9 mouse cellular contexts compared by ENCODE assay signal in genomic region chr5:135707855-135708254, GRCm38 (mm10). TPM values are rescaled to one million over a fixed set of nuclear protein-coding genes. Genes with fewer than 3 reads are reported as not detected.
DNase-seq lines count a peak whose midpoint lies in the region; ATAC-seq and TF ChIP-seq lines count a peak whose summit lies in the region.
"Had no signal": no experiment of that assay in that cellular context is flagged by ENCODE, and none has a peak within 500 bp of the region (broad histone marks: within the 10 kb centered on the region; RNA-seq: fewer than 3 reads in every experiment).

No protein-coding gene starts in this region.

- no peak for TF ChIP-seq CTCF in MEL (IDR thresholded peaks at IDR 0.05 in 2 of 3, conservative IDR thresholded peaks at IDR 0.05 in 1 of 3; ENCODE audit: control insufficient read depth in 1 of 3, insufficient read depth in 1 of 3, low read depth in 2 of 3, low read length in 3 of 3, poor library complexity in 1 of 3, severe bottlenecking in 1 of 3)
- TF ChIP-seq CTCF in liver, postnatal 0 days (IDR thresholded peaks at IDR 0.05; ENCODE audit: low read depth), result no peak

- no peaks in the 10 kb centered on the region for H3K9me3 ChIP-seq in MEL (replicated peaks; ENCODE audit: insufficient read depth, low read length)
- H3K9me3 ChIP-seq in liver, postnatal 0 days (ENCODE audit: low read length), result no peaks in the 10 kb centered on the region
- H3K9me3 ChIP-seq in forebrain, embryonic 14.5 days (replicated peaks; ENCODE audit: control insufficient read depth, low read length), result no peaks in the 10 kb centered on the region
- H3K9me3 ChIP-seq: embryonic facial prominence, embryonic 15.5 days had no signal

- no peak overlapping the region for H3K4me2 ChIP-seq in liver, postnatal 0 days (ENCODE audit: low read depth, low read length)
- no peak overlapping the region for H3K4me2 ChIP-seq in forebrain, embryonic 14.5 days (ENCODE audit: low read length)
- H3K4me2 ChIP-seq: embryonic facial prominence, embryonic 15.5 days had no signal

- TF ChIP-seq EP300 in MEL (IDR thresholded peaks at IDR 0.05; ENCODE audit: low read depth in 1 of 2, low read length in 2 of 2), result peak in 1 of 2 experiments; percentile 10; a peak in 1 of 4 replicates
- TF ChIP-seq EP300 in liver, postnatal 0 days (IDR thresholded peaks at IDR 0.05; ENCODE audit: low read depth), result no peak

- no peaks in the 10 kb centered on the region; the same call in 1 of the 2 replicates for H3K79me2 ChIP-seq in MEL (ENCODE audit: control insufficient read depth, insufficient read depth, low read length, poor library complexity)

- H3K4me1 ChIP-seq in MEL (ENCODE audit: control insufficient read depth in 1 of 2, insufficient read depth in 2 of 2, low read length in 2 of 2), result peaks cover 17 to 44% of the 10 kb centered on the region in 2 experiments
- H3K4me1 ChIP-seq in liver, postnatal 0 days (ENCODE audit: insufficient read depth), result peaks cover 44% of the 10 kb centered on the region
- H3K4me1 ChIP-seq in forebrain, embryonic 14.5 days (ENCODE audit: control insufficient read depth, insufficient read depth, low read length), result no peaks in the 10 kb centered on the region

- peak; percentile 21; the same call in 1 of the 2 replicates for ATAC-seq in liver, postnatal 0 days
- ATAC-seq in forebrain, embryonic 14.5 days, result no peak

- 8% methylated on average over 1 of the region's 1 CpGs for WGBS in liver, postnatal 0 days (ENCODE audit: insufficient replicate concordance)
- WGBS in forebrain, embryonic 14.5 days, result 55% methylated on average over 1 of the region's 1 CpGs

- peak overlapping the region; percentile 36 for H3K27ac ChIP-seq in MEL (ENCODE audit: control insufficient read depth, low read depth, low read length)
- H3K27ac ChIP-seq in liver, postnatal 0 days (ENCODE audit: low read depth), result peak overlapping the region; percentile 13
- H3K27ac ChIP-seq in forebrain, embryonic 14.5 days (ENCODE audit: low read depth, low read length), result no peak overlapping the region
- H3K27ac ChIP-seq: embryonic facial prominence, embryonic 15.5 days had no signal

- peak; percentile 96 for DNase-seq in kidney, adult 11 months
- DNase-seq in kidney, postnatal 4 days, result no peak
- peak; percentile 81 for DNase-seq in MEL (ENCODE audit: low read depth, low spot score)
- peak; percentile 73 to 76 for DNase-seq in heart, adult 9 months (ENCODE audit: low spot score in 2 of 2)
- peak; percentile 22 for DNase-seq in liver, postnatal 0 days
- DNase-seq in forebrain, embryonic 14.5 days (ENCODE audit: low spot score), result no peak
- DNase-seq in right cerebral cortex, adult 2 months (ENCODE audit: low spot score in 2 of 2), result no peak
- DNase-seq in spleen, postnatal 4 days (ENCODE audit: low spot score in 2 of 2), result no peak

- TF ChIP-seq POLR2A in MEL (IDR thresholded peaks at IDR 0.05; ENCODE audit: control insufficient read depth in 1 of 2, insufficient read depth in 1 of 2, low read depth in 1 of 2, low read length in 2 of 2, poor library complexity in 1 of 2), result peak in 1 of 2 experiments; percentile 33; a peak in 1 of 4 replicates

- peaks cover 0 to 36% of the 10 kb centered on the region in 2 experiments; a peak in 2 of 4 replicates for H3K36me3 ChIP-seq in MEL (ENCODE audit: control insufficient read depth in 1 of 2, insufficient read depth in 2 of 2, low read length in 2 of 2)
- H3K36me3 ChIP-seq in liver, postnatal 0 days (replicated peaks; ENCODE audit: insufficient read depth, low read length), result peaks cover 17% of the 10 kb centered on the region
- H3K36me3 ChIP-seq in forebrain, embryonic 14.5 days (ENCODE audit: control insufficient read depth, insufficient read depth, low read length), result peaks cover 7% of the 10 kb centered on the region; the same call in 1 of the 2 replicates

- H3K4me3 ChIP-seq in MEL (ENCODE audit: control insufficient read depth in 1 of 2, insufficient read depth in 1 of 2, low read depth in 2 of 2, low read length in 2 of 2), result no peak overlapping the region
- H3K4me3 ChIP-seq in liver, postnatal 0 days (ENCODE audit: low read depth, low read length), result no peak overlapping the region
- no peak overlapping the region for H3K4me3 ChIP-seq in forebrain, embryonic 14.5 days (ENCODE audit: low read depth, low read length)
- H3K4me3 ChIP-seq: embryonic facial prominence, embryonic 15.5 days had no signal

- no peaks in the 10 kb centered on the region for H3K27me3 ChIP-seq in MEL (ENCODE audit: control insufficient read depth in 1 of 2, insufficient read depth in 2 of 2, low read length in 2 of 2)
- H3K27me3 ChIP-seq in liver, postnatal 0 days (ENCODE audit: insufficient read depth, low read length), result no peaks in the 10 kb centered on the region
- no peaks in the 10 kb centered on the region for H3K27me3 ChIP-seq in forebrain, embryonic 14.5 days (replicated peaks; ENCODE audit: control insufficient read depth, insufficient read depth, low read length)
- H3K27me3 ChIP-seq: embryonic facial prominence, embryonic 15.5 days had no signal

- no peak for TF ChIP-seq RAD21 in MEL (IDR thresholded peaks at IDR 0.05; ENCODE audit: low read depth, low read length)

- peak overlapping the region; percentile 8; the same call in 1 of the 2 replicates for H3K9ac ChIP-seq in MEL (ENCODE audit: control insufficient read depth, low read depth, low read length, poor library complexity, severe bottlenecking)
- no peak overlapping the region for H3K9ac ChIP-seq in liver, postnatal 0 days (replicated peaks)
- H3K9ac ChIP-seq in forebrain, embryonic 14.5 days (ENCODE audit: low read length), result no peak overlapping the region
- H3K9ac ChIP-seq: embryonic facial prominence, embryonic 15.5 days had no signal

TF ChIP-seq in MEL, 35 proteins besides CTCF, POLR2A, EP300 and RAD21:
- TF ChIP-seq MYB (IDR thresholded peaks at IDR 0.05; ENCODE audit: low read depth, low read length), result no peak
- TF ChIP-seq TAL1 (IDR thresholded peaks at IDR 0.05; ENCODE audit: low read length), result no peak
- no peak for TF ChIP-seq ZC3H11A (IDR thresholded peaks at IDR 0.05; ENCODE audit: low read depth, low read length)
- TF ChIP-seq NRF1 (IDR thresholded peaks at IDR 0.05; ENCODE audit: insufficient read depth, low read depth, low read length, poor library complexity, severe bottlenecking), result no peak
- no peak for TF ChIP-seq ZNF384 (IDR thresholded peaks at IDR 0.05; ENCODE audit: low read depth, low read length)
- no peak for TF ChIP-seq TCF12 (IDR thresholded peaks at IDR 0.05; ENCODE audit: low read depth, low read length)
- peak; percentile 46; the same call in 1 of the 2 replicates for TF ChIP-seq ETS1 (IDR thresholded peaks at IDR 0.05; ENCODE audit: low read depth, low read length)
- no peak for TF ChIP-seq E2F4 (IDR thresholded peaks at IDR 0.05; ENCODE audit: borderline replicate concordance, low read depth, low read length)
- no peak for TF ChIP-seq POLR2AphosphoS2 (IDR thresholded peaks at IDR 0.05; ENCODE audit: low read length)
- TF ChIP-seq BHLHE40 (IDR thresholded peaks at IDR 0.05; ENCODE audit: borderline replicate concordance, low read depth, low read length), result no peak
- TF ChIP-seq MEF2A (IDR thresholded peaks at IDR 0.05; ENCODE audit: extremely low read depth, insufficient replicate concordance, low read depth, low read length, poor library complexity, severe bottlenecking), result no peak
- TF ChIP-seq MYC (IDR thresholded peaks at IDR 0.05; ENCODE audit: low read depth, low read length), result peak; percentile 93
- TF ChIP-seq USF1 (IDR thresholded peaks at IDR 0.05; ENCODE audit: low read depth, low read length), result peak; percentile 62
- no peak for TF ChIP-seq HCFC1 (IDR thresholded peaks at IDR 0.05; ENCODE audit: low read depth, low read length)
- no peak for TF ChIP-seq GABPA (IDR thresholded peaks at IDR 0.05; ENCODE audit: low read depth, low read length)
- TF ChIP-seq MAX (IDR thresholded peaks at IDR 0.05; ENCODE audit: low read length), result peak; percentile 92
- TF ChIP-seq MAFK (IDR thresholded peaks at IDR 0.05; ENCODE audit: borderline replicate concordance, low read depth, low read length), result no peak
- no peak for TF ChIP-seq POLR2AphosphoS5 (IDR thresholded peaks at IDR 0.05; ENCODE audit: borderline replicate concordance, low read depth, low read length)
- TF ChIP-seq UBTF (IDR thresholded peaks at IDR 0.05; ENCODE audit: borderline replicate concordance, insufficient read depth, low read depth, low read length), result no peak
- no peak for TF ChIP-seq JUND (IDR thresholded peaks at IDR 0.05; ENCODE audit: low read depth, low read length)
- no peak for TF ChIP-seq MAZ (IDR thresholded peaks at IDR 0.05; ENCODE audit: low read depth, low read length)
- peak; percentile 92 for TF ChIP-seq MXI1 (IDR thresholded peaks at IDR 0.05; ENCODE audit: low read depth, low read length)
- no peak for TF ChIP-seq ELF1 (IDR thresholded peaks at IDR 0.05; ENCODE audit: low read depth, low read length)
- no peak for TF ChIP-seq RCOR1 (IDR thresholded peaks at IDR 0.05; ENCODE audit: low read depth, low read length)

RNA-seq across cellular contexts. Expression of gene Tmem120a, which starts 36.4 kb away (rescaled TPM):
- 19.6 and 20.2 TPM in 2 replicates for total RNA-seq in MEL (2012; rRNA removed)
- 10 to 100 TPM in 1 of 2 experiments, not detected in 1; 38.8 TPM for polyA plus RNA-seq in MEL (2012; ENCODE audit: insufficient read depth in 1 of 2, insufficient read length in 2 of 2, low read depth in 1 of 2, low replicate concordance in 2 of 2, missing spikeins in 1 of 2)
- polyA plus RNA-seq in liver, postnatal 0 days (2015; fragmentation: Nextera tagmentation; extraction: Ambion mirVana), result 80.8 and 82.7 TPM in 2 replicates
- 80.1 and 83.8 TPM in 2 replicates for polyA plus RNA-seq in forebrain, embryonic 14.5 days (2014; fragmentation: Nextera tagmentation; extraction: Ambion mirVana)

RNA-seq across cellular contexts. Expression of gene Por, which starts 38.0 kb away (rescaled TPM):
- total RNA-seq in MEL (2012; rRNA removed), result 40.3 and 40.4 TPM in 2 replicates
- 10 to 100 TPM in 1 of 2 experiments, not detected in 1; 64.4 TPM for polyA plus RNA-seq in MEL (2012; ENCODE audit: insufficient read depth in 1 of 2, insufficient read length in 2 of 2, low read depth in 1 of 2, low replicate concordance in 2 of 2, missing spikeins in 1 of 2)
- 302 and 303 TPM in 2 replicates for polyA plus RNA-seq in liver, postnatal 0 days (2015; fragmentation: Nextera tagmentation; extraction: Ambion mirVana)
- 82.1 and 101 TPM in 2 replicates for polyA plus RNA-seq in forebrain, embryonic 14.5 days (2014; fragmentation: Nextera tagmentation; extraction: Ambion mirVana)

Comparison
In these comparisons a context has a peak if more than half of its experiments do, and no peak if none do; other contexts are left out.
1. DNase-seq: peak in kidney, adult 11 months (single experiment), MEL (single experiment), heart, adult 9 months (2 of 2) and liver, postnatal 0 days (single experiment); none in kidney, postnatal 4 days (0 of 2), forebrain, embryonic 14.5 days (single experiment), right cerebral cortex, adult 2 months (0 of 2) and spleen, postnatal 4 days (0 of 2).